Mouse (Mus musculus) C2C12 (cell line): ENCODE measurements at regions not wholly inside any gene's neighbourhood (a gene's known extent, or its start where the extent isn't known, plus 50 kb on each side); places are given as distances from the start of the nearest gene placed in this dataset.

Experiments
- CTCF ChIP-seq: IDR thresholded peaks from one replicate; pipeline ENCODE4 v1.5.1; 2011; ENCODE audit not compliant: control insufficient read depth, insufficient read depth, insufficient read length
- FOSL1 ChIP-seq: IDR thresholded peaks from one replicate; pipeline ENCODE4 v1.8.0; 2011; ENCODE audit warnings: mild to moderate bottlenecking, low read length; ENCODE audit not compliant: poor library complexity, insufficient read depth, severe bottlenecking
- MAX ChIP-seq: IDR thresholded peaks from one replicate; pipeline ENCODE4 v1.6.1; 2011; ENCODE audit warnings: mild to moderate bottlenecking, control low read depth
- MYOD1 ChIP-seq: IDR thresholded peaks from one replicate; pipeline ENCODE4 v1.6.1; 2011; ENCODE audit warnings: low read depth; ENCODE audit not compliant: control insufficient read depth, insufficient read length
- MYOG ChIP-seq: IDR thresholded peaks from one replicate; pipeline ENCODE4 v1.6.1; 2011; ENCODE audit not compliant: control insufficient read depth, insufficient read length; ENCODE audit errors: extremely low read depth
- USF1 ChIP-seq: IDR thresholded peaks from one replicate; pipeline ENCODE4 v1.6.1; 2011; ENCODE audit warnings: low read depth, mild to moderate bottlenecking, control low read depth, moderate library complexity

DNA sequence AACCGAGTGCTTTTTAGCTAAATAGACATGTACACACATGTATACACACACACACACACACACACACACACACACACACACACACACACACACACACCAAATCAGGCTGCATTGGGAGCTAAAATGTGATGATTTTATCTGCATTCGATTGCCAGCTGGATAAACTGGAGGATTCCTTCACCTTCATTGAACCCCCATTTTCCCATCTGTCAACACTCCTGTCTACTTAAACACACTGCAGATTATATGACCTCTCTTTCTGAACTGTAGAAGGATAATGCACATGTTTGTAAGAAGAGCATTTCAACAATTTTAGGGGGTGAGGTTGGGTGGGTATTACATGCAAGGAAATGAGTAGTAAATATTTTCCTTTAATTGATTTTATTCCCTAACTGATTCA lies 156.8 kb upstream of the Kcnip4 start:
- no peak for TF ChIP-seq CTCF
- no peak for TF ChIP-seq FOSL1
- no peak for TF ChIP-seq USF1
- TF ChIP-seq MYOG, result no peak
- TF ChIP-seq MAX, result no peak
- no peak for TF ChIP-seq MYOD1
